Mouse (Mus musculus): ENCODE results near the gene Fam133b.
A peak's percentile ranks its signal among the peaks of the same experiment; 100 is the strongest.
"Not testable (repeated sequence)": the region's sequence is repeated elsewhere in the genome, so short reads cannot be mapped to it uniquely, and the experiment has no call there.

Fam133b gene

DNA sequence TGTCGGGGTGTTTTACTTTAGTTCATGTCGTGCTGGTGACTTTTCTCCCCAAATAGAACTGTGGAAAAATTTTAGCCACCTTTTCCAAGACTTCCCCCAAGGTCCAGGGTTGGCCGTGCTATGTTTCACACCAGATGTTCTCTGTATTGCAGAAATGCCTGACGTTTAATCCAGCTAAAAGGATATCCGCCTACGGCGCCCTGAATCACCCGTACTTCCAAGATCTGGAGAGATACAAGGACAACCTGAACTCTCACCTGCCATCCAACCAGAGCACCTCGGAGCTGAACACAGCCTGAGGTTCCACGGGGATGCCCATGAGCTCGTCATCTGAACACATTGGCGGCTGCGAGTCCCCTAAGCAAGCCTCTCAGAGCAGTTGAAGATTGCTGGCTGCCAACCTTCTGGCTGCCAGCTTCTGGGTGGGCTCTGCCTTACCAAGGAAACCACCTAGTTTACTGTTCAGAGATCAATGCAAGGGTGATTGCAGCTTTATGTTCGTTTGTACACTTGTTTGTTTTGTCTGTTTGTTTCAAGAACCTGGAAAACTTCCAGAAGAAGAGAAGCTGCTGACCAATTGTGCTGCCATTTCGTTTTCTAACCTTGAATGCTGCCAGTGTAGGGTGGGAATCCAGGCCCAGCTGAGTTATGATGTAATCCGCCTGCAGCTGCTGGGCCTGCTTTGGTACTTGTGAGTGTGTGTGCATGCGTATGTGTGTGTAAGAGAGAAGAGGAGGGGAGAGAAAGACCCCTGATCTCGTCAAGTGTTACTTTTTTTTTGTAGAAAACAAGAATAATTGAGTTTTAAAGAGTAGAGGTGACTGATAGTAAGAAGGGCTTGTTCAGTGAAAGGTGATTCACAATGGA, 22.9 kb upstream of the Fam133b start:
- no peak for DNase-seq (ENCODE audit: low spot score)

DNA sequence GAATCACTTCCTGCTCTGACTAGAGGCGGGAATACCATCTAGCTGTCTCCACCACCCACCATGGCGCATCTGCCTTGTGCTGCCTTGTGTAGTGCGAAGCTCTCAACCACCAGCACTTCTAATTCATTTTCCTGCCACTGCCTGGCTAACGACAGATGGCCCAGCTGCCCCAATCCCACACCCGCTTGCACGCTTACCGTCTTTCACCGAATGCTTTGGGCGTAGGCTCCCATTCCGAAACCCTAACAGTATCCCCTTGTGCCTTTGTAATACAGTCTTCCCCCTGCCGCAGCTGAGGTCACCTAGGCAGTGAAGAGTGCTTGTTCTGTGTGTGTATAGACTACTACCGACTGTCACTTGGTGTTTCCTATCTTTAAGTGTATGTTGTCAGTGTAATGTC, 21.9 kb upstream of the Fam133b start:
- no peak for DNase-seq (ENCODE audit: low spot score)

DNA sequence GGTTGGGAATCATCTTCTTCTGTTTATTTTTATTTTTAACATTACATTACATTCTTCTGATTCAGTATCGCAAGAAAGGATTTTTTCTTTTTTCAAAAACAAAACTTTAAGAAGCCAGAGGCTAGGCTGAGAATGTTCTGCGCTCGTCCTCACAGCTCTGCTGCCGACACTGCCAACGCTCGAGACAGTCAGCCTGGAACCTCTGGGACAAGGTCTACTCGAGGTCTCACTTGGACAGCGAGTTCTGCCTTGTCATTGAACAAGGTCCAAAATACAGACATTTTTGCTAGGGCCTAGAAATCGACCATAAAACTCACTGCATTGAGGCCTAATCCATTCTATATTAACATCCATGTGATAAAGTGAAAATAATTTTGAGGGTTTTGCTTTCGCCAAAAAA, 20.8 kb upstream of the Fam133b start:
- no peak for DNase-seq (ENCODE audit: low spot score)

DNA sequence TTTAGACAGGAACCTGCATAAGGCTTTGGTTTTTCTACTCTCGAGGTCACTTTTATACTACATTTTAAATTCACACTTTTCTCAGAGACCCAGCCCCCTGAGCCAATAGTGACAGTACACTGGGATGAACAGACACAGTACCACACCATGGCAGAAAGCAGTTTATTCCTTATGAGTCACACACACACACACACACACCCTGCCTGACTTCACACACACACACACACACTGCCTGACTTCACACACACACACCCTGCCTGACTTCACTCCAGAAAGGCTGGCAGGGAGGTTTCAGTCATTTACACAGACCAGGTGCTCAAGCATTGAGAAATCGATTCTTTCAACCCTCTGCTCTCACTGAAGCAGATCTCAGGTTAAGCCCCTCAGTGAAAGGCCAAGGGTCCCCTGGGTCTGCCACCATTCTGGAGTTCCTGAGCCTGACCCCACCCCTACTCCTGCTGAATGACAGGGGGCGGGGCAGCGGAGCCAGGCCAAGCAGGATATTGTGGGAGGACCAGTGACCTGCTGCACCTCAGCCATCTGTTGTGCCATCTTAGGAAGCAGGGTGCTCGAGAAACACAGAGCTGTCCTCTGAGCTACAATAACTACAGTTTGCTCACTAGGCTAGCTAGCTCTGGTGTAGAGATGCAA, 16.5 kb upstream of the Fam133b start:
- DNase-seq (ENCODE audit: low spot score): no peak

DNA sequence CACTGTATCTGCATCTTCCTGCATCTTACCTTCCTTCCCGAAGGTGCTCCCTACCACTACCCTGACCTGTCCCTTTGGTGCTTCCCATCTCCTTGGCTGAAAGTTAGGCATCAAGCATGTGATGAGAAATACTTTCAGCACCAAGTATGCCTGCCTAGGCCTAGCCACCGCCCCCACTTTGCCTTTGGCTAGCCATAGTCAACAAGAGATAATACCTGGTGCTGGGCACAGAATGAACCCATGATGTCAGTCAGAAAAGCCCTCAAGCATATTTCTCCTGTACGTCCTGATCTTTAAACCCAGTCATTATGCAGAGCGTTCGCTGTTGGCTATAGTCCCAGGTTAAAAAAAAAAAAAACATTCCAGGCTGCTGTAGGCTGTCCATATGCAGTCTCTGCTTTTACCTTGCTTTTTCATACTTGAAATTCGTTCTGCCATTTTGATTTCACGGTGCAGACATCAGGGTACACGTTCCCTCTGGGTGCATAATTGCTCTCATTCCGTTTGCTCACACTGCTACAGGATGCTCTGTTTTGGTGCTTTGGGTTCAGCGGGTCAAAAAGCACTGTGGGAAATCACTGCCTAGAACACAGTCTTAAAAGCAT, 13.9 kb upstream of the Fam133b start:
- DNase-seq (ENCODE audit: low spot score): no peak

DNA sequence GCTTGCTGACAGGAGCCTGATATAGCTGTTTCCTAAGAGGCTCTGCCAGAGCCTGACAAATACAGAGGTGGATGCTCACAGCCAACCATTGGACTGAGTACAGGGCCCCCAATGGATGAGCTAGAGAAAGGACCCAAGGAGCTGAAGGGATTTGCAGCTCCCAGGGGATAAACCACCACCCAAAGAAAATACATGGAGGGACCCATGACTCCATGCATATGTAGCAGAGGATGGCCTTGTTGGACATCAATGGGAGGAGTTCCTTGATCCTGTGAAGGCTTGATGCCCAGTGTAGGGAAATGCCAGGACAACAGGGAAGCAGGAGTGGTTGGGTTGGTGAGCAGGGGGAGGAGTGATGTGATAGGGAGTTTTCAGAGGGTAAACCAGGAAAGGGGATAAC, 11.6 kb upstream of the Fam133b start:
- DNase-seq (ENCODE audit: low spot score): not testable (repeated sequence)

DNA sequence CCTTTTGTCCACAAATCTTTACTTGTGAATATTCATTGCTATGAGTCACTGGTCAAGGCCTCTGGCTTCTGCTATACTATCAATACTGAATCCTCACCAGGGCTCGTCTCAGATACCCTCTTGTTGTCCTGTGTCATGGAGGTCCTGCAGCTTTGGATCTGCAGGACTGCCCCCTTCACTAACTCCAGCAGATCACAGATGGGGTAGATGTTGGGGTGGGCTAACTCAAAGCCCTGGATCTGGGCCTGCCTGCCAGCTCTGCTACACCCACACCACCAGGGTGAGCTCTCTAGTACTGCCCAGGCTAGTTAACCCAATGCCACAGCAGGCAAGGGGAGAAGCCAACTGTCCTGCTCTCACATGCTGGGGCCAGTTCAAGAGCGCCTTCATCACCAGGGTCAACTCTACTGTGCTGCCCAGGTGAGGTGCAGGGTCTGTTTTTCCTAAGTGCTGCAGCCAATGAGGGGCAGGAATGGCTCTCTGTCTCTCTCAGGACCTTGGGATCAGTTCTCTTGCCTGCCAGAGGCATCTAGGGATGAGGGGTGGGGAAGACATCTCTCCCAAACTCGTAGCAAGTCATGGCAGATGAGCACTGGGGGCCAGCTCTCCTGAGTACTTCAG, 6.9 kb upstream of the Fam133b start:
- DNase-seq (ENCODE audit: low spot score): no peak

DNA sequence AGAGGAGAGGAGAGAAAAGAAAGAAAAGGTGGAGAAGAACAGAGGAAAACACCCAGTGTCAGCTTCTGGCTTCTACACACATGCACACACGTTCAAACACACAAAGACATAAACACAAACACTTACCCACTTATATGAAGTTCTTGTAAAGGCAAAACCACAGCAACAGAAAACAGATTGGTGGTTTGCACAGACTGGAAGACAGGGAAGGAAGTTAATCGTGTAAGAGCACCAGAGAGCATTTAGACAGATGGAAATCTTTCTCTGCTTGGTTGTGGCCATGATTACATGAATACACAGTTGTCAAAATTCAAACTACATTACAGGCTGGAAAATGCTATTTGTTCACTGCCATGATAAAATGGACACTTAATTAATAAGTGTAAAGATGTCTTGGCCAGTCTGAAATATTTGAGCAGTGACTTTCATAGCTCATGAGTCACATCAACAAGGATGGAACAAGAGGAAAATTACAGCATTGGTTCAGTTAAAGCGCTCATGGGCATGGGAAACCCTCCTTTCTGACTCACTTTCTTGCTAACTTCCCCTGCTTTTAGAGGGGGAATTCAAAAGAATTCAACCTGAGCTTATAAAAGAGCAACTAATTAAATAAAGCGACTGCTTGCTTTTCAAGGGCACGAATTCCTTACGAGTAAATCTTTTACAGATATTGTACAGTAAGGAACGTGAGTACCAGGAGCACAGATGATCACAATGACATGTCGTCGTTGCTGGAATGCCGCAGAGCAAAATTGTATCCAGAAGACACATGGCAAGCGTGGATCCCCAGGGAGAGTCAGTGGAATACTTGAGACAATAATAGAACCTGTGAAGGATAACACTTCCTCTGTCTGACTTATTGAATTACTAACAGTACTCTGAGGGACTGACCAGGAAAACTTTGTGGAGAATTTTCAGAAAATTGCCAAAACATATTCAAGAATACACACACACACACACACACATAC, 4.8 kb upstream of the Fam133b start:
- no peak for DNase-seq (ENCODE audit: low spot score)

DNA sequence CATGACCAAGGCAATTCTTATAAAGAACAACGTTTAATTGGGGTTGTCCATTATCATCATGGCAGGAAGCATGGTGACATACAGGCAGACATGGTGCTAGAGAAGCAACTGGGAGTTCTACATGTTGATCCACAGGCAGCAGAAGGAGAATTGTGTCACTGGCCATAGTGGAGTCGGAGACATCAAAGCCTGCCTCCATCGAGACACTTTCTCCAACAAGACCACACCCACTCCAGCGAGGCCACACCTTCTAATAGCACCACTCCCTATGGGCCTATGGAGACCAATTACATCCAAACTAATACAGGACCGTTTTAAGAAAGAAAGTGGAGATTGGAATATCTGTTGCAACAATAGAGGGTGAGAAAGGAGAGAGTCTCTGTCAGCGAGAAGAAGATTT, 1.8 kb upstream of the Fam133b start:
- DNase-seq (ENCODE audit: low spot score): no peak

DNA sequence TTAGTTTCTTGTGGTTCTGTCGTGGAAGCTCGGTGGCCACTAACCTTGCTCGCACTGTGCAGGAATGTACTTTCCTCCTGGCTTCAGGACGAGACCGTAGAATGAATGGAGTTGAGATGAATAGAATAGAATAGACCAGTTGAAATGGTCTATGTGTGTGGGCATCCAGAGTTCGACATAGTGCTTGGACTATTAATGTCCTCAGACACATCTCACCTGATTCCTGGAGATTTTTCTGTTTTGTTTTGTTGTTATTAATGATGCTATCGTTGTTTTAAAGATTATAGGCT, 792 bp downstream of the Fam133b start:
- no peak for DNase-seq (ENCODE audit: low spot score)

DNA sequence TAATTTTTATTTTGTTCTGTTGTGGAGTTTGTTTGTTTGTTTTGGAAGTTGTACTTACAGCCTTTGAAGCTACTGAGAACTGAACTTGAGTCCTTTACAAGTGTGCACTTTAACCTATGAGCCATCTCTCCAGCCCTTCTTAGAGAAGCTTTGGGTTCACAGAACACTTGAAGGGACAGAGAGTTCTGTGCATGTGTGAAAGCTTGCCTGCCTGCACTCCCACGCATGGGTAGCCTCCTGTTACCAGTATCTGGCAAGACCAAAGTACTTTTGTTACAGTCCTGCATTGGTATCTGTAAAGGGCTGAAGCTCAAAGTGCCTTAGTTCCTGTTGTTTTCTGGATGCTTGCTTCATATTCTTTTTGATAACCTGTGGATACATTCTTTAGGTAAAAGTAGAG, 2.6 kb downstream of the Fam133b start:
- DNase-seq (ENCODE audit: low spot score): no peak

DNA sequence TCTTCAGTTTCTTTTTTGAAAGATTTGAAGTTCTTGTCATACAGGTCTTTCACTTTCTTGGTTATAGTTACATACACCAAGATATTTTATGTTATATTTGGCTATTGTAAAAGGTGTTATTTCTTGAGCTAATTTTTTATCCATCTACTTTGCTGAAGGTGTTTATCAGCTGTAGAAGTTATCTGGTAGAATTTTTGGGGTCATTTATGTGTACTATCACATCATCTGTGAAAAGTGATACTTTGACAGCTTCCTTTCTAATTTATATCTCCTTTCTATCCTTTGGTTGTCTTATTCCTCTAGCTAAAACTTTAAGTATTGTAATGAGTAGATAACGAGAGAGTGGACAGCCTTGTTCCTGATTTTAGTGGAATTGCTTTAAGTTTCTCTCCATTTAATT, 7.8 kb downstream of the Fam133b start:
- DNase-seq (ENCODE audit: low spot score): no peak

DNA sequence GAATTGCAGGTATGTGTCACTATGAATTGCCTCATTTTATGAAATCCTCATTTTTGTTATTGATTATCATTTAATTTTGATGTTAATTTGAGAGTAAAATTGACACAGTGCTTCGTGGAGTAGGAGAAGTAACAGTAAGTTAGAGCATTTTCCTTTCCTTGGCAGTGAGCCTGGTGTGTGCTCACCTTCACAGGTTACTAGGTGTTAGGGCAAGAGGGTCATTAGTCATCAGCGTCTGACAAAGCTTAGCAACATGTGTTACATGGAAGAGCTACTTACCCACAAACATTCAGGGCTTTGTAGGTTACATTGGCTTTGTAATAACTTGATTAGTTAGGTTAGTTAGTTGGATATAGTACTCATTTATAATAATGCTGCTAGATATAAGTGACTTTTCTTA, 10.6 kb downstream of the Fam133b start:
- DNase-seq (ENCODE audit: low spot score): no peak

DNA sequence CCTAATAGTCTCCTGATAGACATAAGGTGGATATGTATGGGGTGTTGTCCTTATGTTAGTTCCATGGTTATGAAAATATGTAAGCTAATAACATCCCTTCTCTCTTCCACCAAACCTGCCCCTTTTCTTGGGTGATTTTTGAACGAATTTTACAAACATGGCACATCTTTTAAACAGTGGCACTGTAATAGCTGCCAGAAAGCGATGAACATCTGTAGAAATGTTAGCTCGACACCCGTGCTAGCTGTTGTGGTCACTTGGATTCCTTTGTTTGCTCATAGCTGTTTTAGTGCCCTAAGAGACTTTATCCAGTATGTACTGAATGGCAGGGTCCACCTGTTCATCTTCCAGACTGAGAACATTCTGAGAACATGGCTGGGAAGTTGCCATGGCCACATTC, 27.6 kb downstream of the Fam133b start, which contains the start of gene 1700109H08Rik:
1700109H08Rik (plus strand) TSS at position 301 of the 400 bp plus-strand sequence.
- no peak for DNase-seq (ENCODE audit: low spot score)

DNA sequence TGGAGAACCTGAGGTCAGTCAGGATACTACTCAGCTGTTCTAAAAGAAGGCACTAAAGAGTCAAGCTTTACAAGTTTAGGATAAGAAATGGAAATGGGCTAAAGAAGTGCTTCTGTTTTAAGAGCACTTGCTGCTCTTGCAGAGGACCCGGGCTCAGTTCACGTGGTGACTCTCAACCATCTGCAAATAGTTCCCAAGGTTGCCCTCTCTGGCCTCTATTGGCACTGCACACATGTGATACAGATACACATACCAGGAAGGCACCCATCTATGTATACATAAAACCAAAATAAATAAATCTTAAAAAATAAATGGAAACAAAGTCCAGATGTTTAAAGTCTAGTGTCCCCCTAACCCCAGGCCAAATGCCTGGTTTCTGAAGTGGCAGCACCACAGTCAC, 31.2 kb downstream of the Fam133b start:
- no peak for DNase-seq (ENCODE audit: low spot score)

DNA sequence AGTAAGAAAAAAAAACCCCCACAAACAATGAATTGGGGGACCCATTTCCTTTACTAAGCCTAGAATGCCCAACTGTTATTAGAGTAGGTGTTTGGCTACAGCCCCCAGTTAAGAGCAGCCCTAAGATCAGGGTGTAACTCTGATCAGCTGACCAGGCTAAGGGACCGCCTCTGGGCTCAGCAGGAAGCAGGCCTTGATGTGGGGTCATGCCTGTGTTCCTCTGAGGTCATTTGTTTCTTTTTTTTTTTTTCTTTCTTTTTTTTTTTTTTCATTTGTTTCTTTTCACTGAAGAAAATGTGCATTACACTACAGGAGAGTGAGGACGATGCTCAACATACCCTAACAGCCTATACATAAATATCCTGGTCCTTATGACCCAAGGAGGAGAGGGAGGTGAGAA, 34.3 kb downstream of the Fam133b start:
- no peak for DNase-seq (ENCODE audit: low spot score)

DNA sequence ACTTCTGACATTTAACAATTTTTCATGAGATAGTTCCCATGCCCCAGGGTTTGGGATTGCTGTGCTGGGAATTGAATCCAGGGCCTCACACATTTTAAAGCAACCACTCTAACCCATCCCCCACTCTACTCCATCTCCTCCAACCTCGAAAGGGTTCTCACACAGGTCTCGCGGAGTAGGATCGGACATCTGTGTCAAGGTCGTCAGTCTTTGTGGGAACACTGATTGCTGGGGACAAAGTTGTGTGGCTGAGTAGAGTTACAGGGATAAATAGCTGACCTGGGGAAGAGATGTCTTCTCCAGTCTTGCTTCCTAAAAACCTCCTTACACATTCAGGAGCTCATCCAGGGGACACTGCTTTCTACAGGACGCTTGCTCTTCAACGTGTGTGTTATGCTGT, 35.4 kb downstream of the Fam133b start:
- DNase-seq (ENCODE audit: low spot score): no peak

DNA sequence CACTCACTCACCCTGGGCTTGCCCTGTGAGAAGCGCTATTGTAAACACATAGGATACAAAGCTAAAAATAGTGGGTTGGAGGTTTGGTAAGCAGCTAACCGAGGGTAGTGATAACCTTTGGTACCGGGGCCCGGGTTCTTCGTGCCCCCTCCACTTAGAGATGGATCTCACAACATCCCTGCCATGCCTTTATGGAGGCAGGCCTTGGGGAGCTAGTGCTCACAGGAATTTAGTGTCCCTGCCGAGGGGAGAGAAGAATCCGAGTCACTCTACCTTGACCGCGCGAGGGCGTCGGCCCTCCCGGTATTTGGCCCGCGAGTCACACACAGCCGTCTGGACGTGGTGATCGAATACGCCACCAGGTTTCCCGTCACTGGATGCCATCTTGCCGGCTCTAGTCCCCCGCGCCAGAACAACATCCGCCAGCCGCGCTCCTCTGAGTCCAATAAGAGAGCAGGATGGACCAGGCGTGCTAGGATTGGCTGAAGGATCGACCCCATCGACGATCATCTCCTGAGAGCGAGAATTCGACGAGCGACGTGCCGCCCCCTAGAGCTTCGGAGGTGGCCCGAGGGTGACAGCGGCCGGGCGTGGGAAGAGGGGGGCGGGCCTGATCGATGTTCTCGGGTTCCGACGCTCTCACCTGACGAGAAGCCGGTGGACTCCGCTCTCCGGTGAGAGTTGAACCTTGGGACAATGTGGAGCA, 52.2 kb downstream of the Fam133b start, which contains the start of gene Pex1:
Pex1 (plus strand) TSS at position 374 of the 706 bp plus-strand sequence.
- peak; percentile 91 for DNase-seq (ENCODE audit: low spot score)

DNA sequence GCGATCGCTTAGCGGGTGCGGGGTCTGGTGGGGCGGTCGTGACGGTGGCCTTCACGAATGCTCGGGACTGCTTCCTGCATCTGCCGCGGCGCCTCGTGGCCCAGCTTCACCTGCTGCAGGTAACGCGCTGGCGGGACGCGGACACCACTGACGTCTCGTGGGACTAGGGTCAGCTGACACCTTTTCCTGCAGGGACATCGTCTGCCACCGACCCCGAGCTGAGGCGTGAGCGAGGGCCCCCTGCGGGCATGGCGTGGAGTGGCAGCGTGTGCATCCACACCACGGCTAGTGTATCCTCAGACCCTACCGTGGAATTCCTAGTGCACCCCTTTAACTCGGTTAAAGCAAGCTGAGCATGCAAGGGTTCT, 52.8 kb downstream of the Fam133b start, which contains the start of gene Rbm48:
Rbm48 (minus strand) TSS at position 187 of the 368 bp plus-strand sequence.
- DNase-seq (ENCODE audit: low spot score): peak; percentile 70

DNA sequence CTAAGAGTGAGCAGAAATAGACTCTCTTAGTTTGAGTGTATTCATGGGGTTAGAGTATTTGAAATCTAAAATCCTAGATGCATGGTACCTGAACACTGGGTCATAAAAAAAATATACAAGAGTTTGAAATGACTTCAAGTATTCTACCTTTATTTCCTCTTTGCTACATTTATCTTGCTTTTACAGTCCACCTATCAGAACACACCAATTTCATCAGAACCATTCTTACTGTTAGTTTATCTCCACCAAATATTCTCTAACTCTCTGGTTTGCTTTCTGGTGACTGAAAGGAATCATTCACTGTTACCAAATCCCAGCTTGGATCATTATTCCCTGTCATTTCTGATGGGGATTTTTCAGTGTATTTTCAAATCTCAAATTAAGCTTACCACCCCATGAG, 53.5 kb downstream of the Fam133b start:
- no peak for DNase-seq (ENCODE audit: low spot score)

DNA sequence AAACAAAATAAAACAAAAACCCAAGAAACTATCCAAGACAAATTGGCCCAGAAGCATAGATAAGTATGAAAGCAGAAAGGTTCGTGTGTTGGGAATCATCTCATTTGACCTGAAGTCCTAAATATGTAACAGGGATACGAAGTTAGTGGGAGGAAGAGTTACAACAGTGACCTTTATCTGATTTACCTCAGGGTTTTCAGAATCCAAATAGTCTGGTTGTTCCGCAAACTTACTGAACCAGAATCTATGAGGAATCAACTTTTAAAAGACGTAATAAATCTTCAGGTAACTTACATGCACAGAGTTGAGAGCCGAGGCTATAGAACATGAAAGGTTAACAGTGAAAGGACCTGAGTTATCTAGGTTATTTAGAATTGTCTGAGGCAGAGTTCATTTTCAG, 55.1 kb downstream of the Fam133b start:
- DNase-seq (ENCODE audit: low spot score): no peak
